Mouse (Mus musculus) CH12F3 (cell line): ENCODE measurements around the gene Rep15.

Experiments used
- in situ Hi-C: fragments of 300-500 bp; cut with MboI; formaldehyde crosslinking; loops from 2 replicates; pipeline ENCODE4 v1.14.3; 2020; ENCODE audit warnings: low sequenced_read_pairs

Rep15 gene

DNA sequence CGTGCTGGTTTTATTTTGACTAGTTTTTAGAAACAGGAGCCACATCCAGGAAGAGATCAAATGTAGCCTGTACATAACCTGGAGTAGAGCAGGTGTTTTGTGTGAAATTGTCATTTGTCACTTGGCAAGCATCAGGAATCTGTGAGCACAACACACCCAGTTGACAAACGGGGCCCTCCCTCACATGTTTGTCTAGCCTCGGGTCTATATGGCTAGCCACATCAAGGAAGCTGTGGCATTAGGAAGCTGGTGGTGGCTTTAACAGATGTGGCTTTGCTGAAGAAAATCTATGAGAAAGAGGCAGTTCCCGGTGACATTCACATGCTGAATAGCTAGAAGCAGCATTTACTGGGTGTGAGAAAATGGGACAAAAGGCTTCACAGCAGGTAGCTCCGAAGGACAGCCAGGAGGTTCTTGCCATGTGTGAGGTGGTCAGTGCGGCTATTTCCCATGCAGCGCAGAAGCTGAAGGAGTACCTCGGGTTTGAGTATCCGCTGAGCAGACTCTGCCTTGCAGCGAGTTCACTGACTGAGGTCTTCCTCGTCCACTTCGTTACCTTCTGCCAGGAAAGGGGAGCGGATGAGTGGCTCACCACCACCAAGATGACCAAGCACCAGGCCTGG, at the start of gene Rep15:
Gene Rep15, plus strand, starts transcription at position 282 of the 623 bp plus-strand sequence.
- in situ Hi-C loops = no loop called here

DNA sequence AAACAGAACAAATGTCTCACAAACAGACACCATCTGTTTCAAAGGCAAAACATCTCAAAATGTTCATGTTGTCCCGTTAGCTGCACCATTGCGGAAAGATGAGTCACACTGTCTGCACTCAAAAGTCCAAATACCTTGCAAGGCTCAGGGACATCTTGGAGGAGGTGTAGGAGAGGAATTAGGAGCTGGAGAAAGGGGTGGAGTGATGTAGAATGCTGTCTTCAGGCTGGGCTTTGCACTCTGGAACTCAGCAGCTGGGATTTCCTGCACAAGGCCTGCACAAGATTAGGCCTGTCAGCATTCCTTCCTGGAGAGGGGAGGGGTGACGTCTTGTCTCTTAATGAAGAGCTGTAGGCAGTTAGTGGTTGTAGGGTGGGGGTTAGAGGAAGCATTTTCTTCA, 47.8 kb upstream of the Rep15 start:
- in situ Hi-C loops = loop anchor here (5.0 to 25.0 kb wide), 2 partner anchors 147 to 322 kb away; no protein-coding TSS in a partner anchor

DNA sequence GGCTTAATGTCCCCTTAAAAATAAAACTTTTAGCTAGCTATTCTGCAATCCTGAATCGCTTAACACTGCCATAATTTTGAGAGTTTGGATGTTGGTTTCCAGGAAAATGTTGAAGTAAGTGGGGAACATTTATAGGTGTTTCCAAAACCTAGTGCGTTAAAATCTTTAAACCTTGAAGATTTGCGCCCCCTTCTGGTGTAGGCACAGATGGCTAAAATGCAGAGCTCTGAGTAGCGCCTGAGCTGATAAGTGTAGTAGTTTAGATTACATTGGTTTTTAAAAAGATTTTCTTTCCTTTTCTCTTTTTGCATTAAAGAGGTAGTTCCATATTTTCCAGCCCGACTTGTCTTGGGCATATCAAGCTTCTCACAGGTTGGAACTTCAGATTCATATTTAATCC, 38.1 kb upstream of the Rep15 start:
- in situ Hi-C loops = loop anchor here (25.0 kb wide), 1 partner anchor 332 kb away; no protein-coding TSS in a partner anchor

DNA sequence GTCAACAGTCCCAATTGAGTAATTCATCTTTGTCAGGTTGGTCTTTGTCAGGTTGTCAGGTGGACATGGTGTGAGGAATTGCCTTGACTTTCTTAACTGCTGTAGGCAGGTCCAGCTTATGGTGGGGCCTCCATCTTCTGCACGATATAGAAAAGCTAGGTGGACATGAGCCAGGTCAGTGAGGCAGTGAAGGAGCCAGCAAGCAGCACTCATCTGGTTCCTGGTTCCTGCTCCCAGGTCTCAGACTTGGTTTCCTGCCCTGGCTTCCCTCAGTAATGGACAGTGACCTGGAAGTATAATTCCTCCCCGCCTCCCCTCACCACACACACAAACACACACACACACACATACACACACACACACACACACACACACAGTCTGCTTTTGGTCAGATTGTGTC, 37.0 kb upstream of the Rep15 start:
- in situ Hi-C loops = loop anchor here (25.0 kb wide), 1 partner anchor 333 kb away; no protein-coding TSS in a partner anchor

DNA sequence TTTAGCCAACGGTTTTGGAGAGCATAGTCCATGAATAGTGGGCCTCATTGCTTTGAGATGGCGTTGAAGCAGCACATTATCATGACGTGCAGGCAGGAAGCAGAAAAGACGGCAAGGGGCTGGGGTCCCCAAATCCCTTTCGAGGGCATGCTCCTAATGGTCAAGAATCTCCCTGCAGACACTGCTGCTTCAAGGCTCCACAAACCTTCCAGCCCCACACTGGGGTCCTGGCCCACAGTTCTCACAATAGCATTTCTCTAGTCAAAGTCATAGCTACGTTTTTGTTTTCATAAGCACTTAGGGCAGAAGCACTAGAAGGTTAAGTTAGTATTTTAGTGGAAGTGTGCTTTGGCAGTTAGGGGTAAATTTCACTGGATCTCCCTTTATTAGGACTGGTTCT, 36.5 kb upstream of the Rep15 start:
- in situ Hi-C loops = loop anchor here (25.0 kb wide), 1 partner anchor 334 kb away; no protein-coding TSS in a partner anchor

DNA sequence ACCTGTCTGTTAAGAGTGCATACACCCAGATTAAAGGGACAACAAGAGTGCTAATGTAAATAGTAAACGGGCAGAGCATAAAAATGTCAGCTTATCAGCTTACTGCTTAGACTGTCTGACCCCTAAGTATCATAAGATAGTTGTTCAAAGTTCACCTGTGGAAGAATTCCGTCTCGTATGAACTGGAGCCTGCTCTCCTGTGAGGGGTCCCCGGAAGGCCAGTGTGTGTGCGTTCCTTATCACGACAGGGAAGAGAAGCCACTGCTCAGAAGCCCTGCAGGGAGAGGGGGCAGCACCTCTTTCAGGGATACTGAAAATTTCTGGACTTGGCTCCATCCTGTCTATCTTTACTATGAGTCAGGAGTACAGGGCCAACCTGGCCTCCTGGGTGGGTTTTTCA, 35.4 kb upstream of the Rep15 start:
- in situ Hi-C loops = loop anchor here (25.0 kb wide), 1 partner anchor 335 kb away; no protein-coding TSS in a partner anchor

DNA sequence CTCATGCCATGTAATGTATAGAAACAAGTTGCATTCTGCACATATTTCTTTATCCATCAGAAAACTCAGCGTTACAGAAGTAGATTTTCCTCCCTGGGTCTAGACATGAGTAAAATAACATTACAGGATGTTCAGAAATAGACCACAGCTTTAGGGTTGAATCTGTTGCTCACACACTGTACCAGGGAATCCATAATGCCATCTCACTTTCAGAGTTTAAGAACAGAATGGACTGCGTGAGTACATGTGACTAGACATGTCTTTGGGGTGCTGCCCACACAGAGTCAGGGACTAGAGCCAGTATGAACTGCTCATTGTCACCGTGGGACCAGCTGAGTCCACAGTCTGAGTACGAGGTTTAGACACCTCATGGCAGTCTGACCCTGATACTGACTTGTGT, 33.7 kb upstream of the Rep15 start:
- in situ Hi-C loops = loop anchor here (25.0 kb wide), 1 partner anchor 336 kb away; no protein-coding TSS in a partner anchor

DNA sequence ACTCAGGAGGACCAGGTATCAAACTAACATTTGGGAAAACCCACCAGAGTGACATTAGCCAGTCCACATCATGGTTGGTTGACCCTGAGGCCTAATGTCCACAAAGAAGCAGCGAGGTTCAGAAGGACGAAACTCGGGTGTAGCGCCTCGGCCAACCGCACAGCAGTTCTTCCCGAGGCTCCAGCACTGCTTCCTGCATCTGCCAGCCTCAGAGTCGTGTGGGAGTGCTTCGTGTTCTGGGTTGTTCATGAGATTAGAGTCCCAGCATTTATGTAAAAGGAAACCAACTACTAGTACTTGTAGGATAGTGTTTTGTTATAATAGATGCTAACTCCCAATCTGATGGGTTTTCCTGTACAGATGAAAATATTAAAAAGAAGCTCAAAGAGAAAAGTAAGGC, 33.1 kb upstream of the Rep15 start:
- in situ Hi-C loops = loop anchor here (25.0 kb wide), 1 partner anchor 337 kb away; no protein-coding TSS in a partner anchor

DNA sequence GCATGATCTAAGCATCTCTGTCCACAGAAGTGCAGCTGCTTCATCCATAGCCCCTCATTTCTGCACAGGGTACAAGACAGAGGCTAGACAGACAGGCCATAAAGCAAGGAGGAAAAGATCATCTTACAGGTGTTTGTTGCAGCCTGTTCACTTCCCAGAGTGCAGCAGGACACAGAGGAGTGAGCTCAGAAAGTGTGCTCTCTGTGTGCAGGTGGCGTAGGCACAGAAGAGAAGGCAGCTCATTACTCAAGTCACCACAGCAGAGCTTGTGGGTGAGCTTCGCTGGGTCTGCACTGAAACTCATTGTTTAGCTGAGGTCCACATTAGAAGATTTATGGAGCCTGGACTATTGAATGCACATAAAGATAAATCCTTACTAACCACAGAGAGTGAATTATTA, 32.6 kb upstream of the Rep15 start:
- in situ Hi-C loops = loop anchor here (25.0 kb wide), 2 partner anchors 337 to 488 kb away; partner anchors contain the start of gene Ccdc91

DNA sequence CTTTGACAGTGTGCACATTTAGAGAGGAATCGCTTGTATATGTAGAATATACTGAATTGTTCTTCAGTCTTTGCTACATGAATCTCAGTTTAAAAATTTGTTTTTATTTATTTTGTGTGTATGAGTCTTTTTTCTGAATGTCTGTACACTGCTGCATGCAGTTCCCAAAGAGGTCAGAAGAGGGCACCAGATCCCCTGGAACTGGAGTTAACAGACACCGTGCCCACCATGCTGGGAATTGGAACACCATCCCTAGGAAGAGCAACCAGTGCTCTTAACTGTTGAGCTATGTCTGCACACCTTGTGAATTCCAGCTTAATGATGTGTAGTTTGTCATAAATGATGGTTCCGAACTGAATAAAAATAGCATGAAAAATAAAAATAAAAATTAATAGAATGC, 24.2 kb upstream of the Rep15 start:
- in situ Hi-C loops = loop anchor here (25.0 kb wide), 1 partner anchor 479 kb away; the partner anchor contains the start of gene Ccdc91

DNA sequence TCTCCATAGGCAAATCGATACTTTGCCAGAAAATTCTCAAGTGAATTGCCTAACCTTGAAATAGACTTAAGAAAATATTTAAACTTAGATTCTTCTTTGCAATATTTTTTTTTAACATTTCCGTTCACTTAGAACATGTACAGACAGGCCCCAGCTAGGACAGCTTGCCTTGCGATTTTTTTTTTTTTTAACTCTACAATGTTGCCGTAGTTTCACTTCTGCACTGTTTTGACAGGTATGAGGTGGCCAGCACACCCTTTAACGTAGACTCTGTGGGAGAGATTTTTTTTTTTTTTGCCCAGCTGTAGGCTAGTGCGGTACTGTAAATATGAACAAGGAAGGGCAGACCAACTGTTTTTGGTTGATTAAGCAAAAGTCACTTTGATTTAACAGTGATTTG, 22.0 kb upstream of the Rep15 start:
- in situ Hi-C loops = loop anchor here (10.0 to 25.0 kb wide), 2 partner anchors 224 to 477 kb away; partner anchors contain the start of gene Ccdc91

DNA sequence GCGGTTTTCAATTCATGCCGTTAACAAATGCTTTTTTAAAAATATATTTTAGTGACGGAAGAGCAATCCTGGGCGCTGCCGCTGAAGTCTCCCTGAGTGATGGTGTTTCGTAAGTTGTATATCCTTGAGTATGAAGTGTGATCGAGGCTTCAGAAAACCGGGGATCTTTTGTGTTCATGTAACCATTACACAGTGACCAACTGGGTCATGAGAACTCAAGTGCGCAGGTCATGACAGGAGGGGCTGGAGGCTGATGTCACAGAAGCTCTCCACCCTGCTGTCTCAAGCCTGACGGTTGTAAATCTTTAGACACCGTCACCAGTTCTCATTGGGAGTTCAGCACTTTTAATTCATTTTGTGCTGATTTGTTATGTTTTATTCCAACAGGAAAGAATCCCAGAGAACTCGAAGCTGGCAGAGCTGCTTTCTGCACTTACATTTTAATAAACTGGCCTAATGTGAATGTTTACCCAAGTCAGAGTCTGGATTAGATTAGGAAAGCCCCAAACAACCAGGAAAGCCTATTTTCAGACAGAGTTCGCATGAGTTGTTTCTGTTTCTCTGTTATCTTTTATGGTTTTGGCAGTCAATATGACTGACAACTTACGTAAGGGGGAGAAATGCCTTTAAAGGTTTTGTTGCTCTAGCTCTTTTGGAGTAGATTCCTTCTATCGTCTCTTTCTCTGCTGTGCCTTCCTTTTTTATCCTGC, 21.4 kb upstream of the Rep15 start:
- in situ Hi-C loops = loop anchor here (10.0 to 25.0 kb wide), 2 partner anchors 224 to 476 kb away; partner anchors contain the start of gene Ccdc91

DNA sequence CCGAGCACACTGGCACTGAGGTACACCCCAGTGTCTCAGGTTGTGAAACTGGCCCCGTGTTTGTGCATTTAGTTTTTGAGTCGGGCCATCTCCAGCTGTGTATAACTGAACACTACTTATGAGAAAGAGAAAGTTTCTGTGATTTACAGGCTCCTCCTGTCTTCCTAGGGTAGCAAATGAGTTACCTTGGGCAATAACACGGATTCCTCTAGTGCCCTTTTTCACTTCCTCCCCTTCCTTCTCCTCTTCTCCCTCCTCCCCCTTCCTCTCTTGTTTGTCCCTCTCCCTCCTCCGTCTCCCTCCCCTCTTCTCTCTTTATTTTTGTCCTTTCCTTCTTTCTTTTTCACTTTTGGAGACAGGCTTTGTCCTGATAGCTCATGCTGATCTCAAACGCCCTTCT, 20.8 kb upstream of the Rep15 start:
- in situ Hi-C loops = loop anchor here (10.0 to 25.0 kb wide), 2 partner anchors 223 to 476 kb away; partner anchors contain the start of gene Ccdc91

DNA sequence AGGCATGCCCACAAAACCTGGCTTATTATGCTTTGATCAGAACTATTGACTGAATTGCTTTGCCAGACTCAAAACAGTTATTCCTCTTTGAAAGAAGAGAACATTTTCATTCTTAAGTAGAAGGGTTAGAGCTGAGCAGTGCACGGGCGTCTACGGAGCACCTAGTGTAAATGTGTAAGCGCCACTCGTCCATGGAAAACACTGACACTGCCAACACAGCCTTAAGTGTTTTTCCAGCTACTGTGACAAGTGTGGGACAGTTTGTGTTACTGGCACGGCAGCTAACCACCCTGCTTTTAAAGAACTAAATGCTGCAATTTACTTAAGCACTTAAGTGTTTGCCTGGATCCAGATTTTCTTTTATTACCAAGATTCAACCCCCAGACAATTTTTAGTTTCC, 20.4 kb upstream of the Rep15 start:
- in situ Hi-C loops = loop anchor here (10.0 to 25.0 kb wide), 2 partner anchors 223 to 475 kb away; partner anchors contain the start of gene Ccdc91

DNA sequence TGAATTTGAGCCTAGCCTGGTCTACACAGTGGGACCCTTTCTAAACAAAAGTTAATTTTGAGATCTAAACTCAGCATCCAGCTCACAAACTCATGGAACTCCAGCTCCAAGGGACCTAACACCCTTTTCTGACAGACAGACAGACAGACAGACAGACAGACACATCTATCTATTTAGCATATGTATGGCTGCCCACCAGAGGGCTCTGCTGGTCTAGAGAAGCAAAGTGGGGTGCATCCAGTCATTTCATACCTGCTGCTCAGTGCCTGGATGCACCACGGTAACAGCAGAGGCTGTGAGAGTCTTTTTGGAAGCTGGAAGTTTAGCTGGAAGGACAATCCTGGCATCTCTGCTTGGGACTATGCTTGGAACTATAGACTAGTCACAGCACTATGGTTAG, 18.8 kb upstream of the Rep15 start:
- in situ Hi-C loops = loop anchor here (10.0 to 25.0 kb wide), 2 partner anchors 221 to 474 kb away; partner anchors contain the start of gene Ccdc91

DNA sequence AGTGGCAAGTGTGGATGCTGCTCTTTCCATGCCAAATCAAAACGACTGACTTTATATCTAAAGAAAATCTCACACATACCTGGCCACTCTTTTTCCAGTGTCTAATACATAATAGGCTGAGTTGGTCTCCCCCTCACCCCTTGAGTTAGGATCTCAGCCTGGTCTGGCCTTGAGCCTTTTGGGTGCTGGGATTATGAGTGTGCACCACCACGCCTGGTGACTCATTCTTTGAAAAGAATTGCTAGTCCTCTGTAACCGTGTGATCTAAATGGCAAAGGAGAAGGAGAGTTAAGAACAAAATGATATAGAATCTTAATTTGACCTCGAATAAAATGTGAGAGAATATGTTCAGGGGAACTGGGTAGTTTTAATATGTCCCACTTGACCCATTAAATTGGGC, 14.5 kb upstream of the Rep15 start:
- in situ Hi-C loops = loop anchor here (10.0 to 25.0 kb wide), 2 partner anchors 217 to 469 kb away; partner anchors contain the start of gene Ccdc91

DNA sequence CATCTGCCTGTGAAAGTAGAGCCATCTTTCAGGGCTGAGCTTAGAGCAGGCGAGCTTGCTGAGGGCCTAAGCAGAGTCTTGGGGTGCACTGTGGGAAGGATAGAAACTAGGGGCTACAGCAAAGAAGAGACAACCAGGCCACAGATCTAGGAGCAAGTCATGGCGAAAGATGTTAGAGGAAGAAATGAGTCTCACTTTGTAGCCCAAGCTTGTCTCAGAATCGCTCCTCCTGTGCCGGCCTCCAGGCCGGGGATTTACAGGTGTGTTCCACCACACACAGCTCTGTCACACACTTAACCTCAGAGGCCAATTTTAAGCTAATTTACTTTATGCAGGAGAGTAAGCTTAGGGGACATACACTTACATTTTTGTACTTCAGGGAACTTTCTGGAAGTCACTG, 14.0 kb upstream of the Rep15 start:
- in situ Hi-C loops = loop anchor here (10.0 to 25.0 kb wide), 2 partner anchors 216 to 469 kb away; partner anchors contain the start of gene Ccdc91

DNA sequence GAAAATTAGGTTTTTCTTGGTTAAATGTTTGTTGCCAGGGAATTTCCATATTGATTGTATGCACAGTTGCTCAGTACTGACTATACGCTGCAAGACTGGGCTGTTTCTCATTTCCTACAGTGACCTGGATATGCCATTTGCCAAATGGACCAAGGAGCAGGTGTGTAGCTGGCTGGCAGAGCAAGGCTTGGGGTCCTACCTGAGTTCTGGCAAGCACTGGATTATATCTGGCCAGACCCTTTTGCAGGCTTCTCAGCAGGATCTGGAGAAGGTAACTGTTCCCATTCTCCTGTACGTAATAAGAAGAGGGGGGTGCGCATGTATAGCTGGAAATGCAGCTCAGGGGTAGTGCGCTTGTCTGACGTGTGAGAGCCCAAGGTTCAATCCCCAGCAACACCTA, 11.2 kb upstream of the Rep15 start:
- in situ Hi-C loops = loop anchor here (25.0 kb wide), 1 partner anchor 466 kb away; the partner anchor contains the start of gene Ccdc91

DNA sequence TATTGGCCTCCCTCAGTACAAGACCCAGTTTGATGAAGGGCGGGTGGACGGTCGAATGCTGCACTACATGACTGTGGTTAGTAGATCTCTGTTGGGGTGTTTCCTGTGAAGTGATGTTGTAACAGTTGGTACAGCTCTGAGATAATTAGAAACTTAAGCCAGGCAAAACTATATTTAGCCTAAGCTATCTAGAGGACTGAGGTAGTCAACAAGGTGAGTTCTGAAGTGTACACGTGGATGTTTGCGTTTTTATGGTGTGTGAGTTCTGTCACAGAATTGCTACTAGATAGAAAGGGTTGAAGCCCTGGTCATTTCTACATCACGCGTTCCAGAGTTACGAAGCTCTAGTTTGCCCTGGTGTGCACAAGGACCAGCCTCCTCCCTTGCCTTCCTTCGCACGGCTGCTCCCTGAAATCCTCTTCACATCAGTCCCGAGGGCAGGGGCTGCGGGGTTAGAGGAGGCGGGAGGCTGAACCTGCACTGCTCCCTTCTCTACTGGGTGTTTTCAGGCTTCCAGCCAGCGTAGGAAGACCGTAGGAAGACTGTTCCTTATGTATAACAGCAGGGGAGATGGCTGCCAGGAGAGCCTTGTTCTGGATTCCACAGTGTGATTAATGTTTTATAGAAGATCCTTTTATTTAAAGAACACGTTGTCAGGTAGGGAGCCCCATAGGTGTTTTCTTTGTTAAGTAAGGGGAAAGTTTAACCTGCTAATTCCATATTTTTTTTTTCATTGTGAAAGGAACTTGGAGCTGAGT, 9.8 kb upstream of the Rep15 start:
- in situ Hi-C loops = loop anchor here (25.0 kb wide), 1 partner anchor 465 kb away; the partner anchor contains the start of gene Ccdc91

DNA sequence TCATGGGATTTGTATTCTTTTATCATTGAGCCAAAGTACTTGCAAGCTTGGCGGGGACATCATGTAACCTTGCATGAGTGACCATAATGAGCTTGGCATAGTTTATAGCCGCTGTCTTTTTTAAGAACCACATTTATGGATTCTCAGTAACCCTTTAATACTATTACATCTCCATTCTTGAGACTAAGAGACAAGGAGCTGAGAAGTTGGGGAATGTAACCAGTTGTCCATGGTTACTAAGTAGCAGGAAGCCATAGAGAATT, 9.3 kb upstream of the Rep15 start:
- in situ Hi-C loops = loop anchor here (25.0 kb wide), 1 partner anchor 464 kb away; the partner anchor contains the start of gene Ccdc91
